Mouse (Mus musculus) limb, embryonic 15.5 days (tissue): Measurements from ENCODE around the gene Pxmp2. TPM values are rescaled to one million over a fixed set of nuclear protein-coding genes. Genes with fewer than 3 reads are reported as not detected.
A peak's percentile ranks its signal among the peaks of the same experiment; 100 is the strongest.

ENCODE experiments used
- ATAC-seq: fragments of 200-750 bp; cut with Nextera tagmentation; 2 replicates; pipeline ENCODE4 v1.8.0; 2017; ENCODE audit warnings: low read depth, moderate TSS enrichment; ENCODE audit not compliant: insufficient number of reproducible peaks, low FRiP score, low TSS enrichment
- H3K27ac ChIP-seq: fragments of 300-500 bp; sonication (generic); 2 replicates; pipeline ENCODE4 v1.5.1; 2015; ENCODE audit warnings: moderate library complexity, mild to moderate bottlenecking, inconsistent platforms
- H3K27me3 ChIP-seq: fragments of 300-500 bp; sonication (generic); 2 replicates; pipeline ENCODE4 v1.6.1; 2015; ENCODE audit warnings: inconsistent platforms
- H3K36me3 ChIP-seq: fragments of 300-500 bp; sonication (generic); 2 replicates; pipeline ENCODE4 v1.6.1; 2015; ENCODE audit warnings: inconsistent platforms
- H3K4me1 ChIP-seq: fragments of 300-500 bp; sonication (generic); 2 replicates; pipeline ENCODE4 v1.6.1; 2015; ENCODE audit warnings: inconsistent platforms
- H3K4me2 ChIP-seq: fragments of 300-500 bp; sonication (generic); 2 replicates; pipeline ENCODE4 v1.6.1; 2015; ENCODE audit warnings: mild to moderate bottlenecking, inconsistent platforms
- H3K4me3 ChIP-seq: fragments of 300-500 bp; sonication (generic); 2 replicates; pipeline ENCODE4 v1.5.1; 2015; ENCODE audit warnings: mild to moderate bottlenecking, inconsistent platforms
- H3K9ac ChIP-seq: fragments of 300-500 bp; sonication (generic); 2 replicates; pipeline ENCODE4 v1.6.1; 2015; ENCODE audit warnings: inconsistent platforms
- H3K9me3 ChIP-seq: fragments of 300-500 bp; sonication (generic); 2 replicates; pipeline ENCODE4 v1.6.1; 2016; ENCODE audit warnings: inconsistent platforms
- WGBS: fragments of 180-500 bp; shearing (Covaris S2); methylation state at CpG from one replicate; pipeline ENCODE4 v1.1.7; 2015; 5-methylcytosine and 5-hydroxymethylcytosine counted together
- polyA plus RNA-seq: library from polyadenylated mRNA; unstranded; fragments of >200 nt; fragmentation: Nextera tagmentation; extraction: Ambion mirVana; gene quantifications from 2 replicates; pipeline ENCODE4 v1.2.1, GENCODE M21; 2015

Gene Pxmp2
- polyA plus RNA-seq, result 5.2 and 6.4 TPM in 2 replicates

DNA sequence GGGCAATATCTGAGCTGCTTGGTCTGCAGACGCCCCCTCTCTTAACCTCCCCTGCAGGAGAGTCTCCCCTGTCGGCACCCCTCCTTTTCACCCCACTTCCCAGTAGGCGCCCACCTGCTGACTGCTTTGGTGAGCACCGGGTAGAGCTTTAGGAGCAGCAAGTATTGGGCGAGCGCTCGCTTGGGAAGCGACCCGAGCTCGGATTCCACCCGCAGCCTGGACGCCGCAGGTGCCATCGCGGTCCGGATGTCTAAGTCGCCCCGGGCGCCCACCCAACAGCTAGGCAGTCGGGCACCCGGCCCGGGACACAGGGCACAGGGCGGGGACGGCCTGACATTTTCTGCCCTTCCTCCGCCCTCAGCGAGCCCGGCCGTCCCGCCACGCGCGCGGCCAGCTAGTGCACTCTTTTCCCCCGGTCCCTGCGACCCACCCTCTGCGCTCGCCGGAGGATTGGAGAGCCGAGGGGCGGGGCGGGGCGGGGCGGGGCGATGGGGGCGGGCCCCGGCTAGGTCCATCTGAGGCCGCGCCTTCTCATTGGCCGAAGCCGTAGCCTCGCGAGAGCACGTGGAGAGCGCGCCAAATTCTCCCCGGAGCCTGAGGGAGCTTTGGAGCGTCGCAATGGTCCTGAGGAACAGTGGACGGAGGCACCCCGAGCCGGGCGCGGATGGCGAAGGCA lies at the start of gene Pxmp2, which contains the start of gene Pole:
Pxmp2 (minus strand) TSS at position 417 of the 676 bp plus-strand sequence.
Pole (plus strand) TSS at position 537 of the 676 bp plus-strand sequence.
- peak within 1 kb of the TSS; percentile 88 for H3K4me3 ChIP-seq
- under 1% methylated on average over 63 of the region's 64 CpGs for WGBS
- peak; percentile 98 for ATAC-seq
- no peaks in the 10 kb centered on the region for H3K9me3 ChIP-seq
- H3K27ac ChIP-seq, result peak within 1 kb of the TSS; percentile 77
- H3K9ac ChIP-seq, result peak within 1 kb of the TSS; percentile 88
- peaks cover 15% of the 10 kb centered on the region for H3K4me1 ChIP-seq
- peaks cover 17% of the 10 kb centered on the region for H3K27me3 ChIP-seq
- H3K4me2 ChIP-seq, result peak within 1 kb of the TSS; percentile 93
- H3K36me3 ChIP-seq, result peaks cover 13% of the 10 kb centered on the region

DNA sequence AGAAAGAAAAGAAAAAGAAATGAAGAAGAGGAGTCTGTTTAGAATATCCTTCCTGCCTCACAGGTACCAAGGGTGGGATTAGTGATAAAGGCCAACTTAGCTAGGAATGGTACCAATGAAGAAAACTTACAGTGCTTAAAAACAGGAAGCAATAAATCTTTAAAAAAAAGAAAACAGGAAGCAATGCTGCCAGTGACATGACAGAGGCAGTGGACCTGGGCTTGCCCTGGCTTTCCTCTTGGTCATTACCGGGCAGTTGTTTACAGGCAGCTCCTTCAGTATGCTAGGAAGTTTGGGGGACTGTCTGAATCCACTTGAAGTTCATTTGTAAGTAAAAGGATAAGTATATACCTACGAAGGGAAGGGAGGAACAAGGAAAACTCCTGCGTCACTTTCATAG lies 44.5 kb upstream of the Pxmp2 start:
- Histone ChIP-seq H3K4me2 (no peak overlapping the region), H3K4me1 (no peaks in the 10 kb centered on the region), H3K9me3 (no peaks in the 10 kb centered on the region), H3K27me3 (no peaks in the 10 kb centered on the region), H3K36me3 (peaks cover 72% of the 10 kb centered on the region), H3K27ac (no peak overlapping the region), H3K4me3 (no peak overlapping the region), H3K9ac (no peak overlapping the region)
- WGBS, result 65% methylated on average over 3 of the region's 3 CpGs
- no peak for ATAC-seq

- no peak for ATAC-seq
- no peak overlapping the region for H3K4me2 ChIP-seq
- H3K9me3 ChIP-seq, result no peaks in the 10 kb centered on the region
- H3K36me3 ChIP-seq, result peaks cover 49% of the 10 kb centered on the region
- no peaks in the 10 kb centered on the region for H3K27me3 ChIP-seq
- no peak overlapping the region for H3K9ac ChIP-seq
- WGBS, result 91% methylated on average over 3 of the region's 3 CpGs
- no peak overlapping the region for H3K4me3 ChIP-seq
- no peak overlapping the region for H3K27ac ChIP-seq
- H3K4me1 ChIP-seq, result no peaks in the 10 kb centered on the region
These were observed 27.1 kb upstream of the Pxmp2 start for GRCm38 (mm10) chr5:110313127-110313526.

GRCm38 (mm10) chr5:110308861-110309260 lies 22.9 kb upstream of the Pxmp2 start:
- no peaks in the 10 kb centered on the region for H3K4me1 ChIP-seq
- H3K36me3 ChIP-seq, result peaks cover 75% of the 10 kb centered on the region
- H3K27ac ChIP-seq, result no peak overlapping the region
- ATAC-seq, result no peak
- no peak overlapping the region for H3K4me3 ChIP-seq
- no peak overlapping the region for H3K9ac ChIP-seq
- no peaks in the 10 kb centered on the region for H3K27me3 ChIP-seq
- 95% methylated on average over 7 of the region's 7 CpGs for WGBS
- H3K9me3 ChIP-seq, result no peaks in the 10 kb centered on the region
- H3K4me2 ChIP-seq, result no peak overlapping the region

DNA sequence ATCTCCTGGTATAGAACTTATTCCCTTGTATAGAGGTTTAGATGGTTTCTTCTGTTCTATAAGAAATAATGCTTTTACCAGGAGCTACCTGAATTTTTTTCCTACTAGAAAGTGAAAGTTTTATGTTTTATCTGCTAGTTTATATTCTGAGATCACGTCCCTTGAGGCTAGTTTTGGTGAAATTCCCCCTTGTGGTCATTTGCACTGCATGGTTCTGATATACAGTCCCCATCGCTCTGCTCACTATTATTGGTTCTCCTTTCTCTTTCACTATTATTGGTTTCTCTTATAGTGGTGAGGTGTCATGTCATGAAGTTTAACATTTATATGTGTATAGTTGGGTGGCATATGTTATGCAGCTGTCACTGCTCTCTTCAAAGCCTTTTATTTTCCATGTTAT lies 14.6 kb upstream of the Pxmp2 start:
- Histone ChIP-seq H3K9ac (no peak overlapping the region), H3K4me3 (no peak overlapping the region), H3K4me1 (no peaks in the 10 kb centered on the region), H3K36me3 (peaks cover 80% of the 10 kb centered on the region), H3K9me3 (no peaks in the 10 kb centered on the region), H3K27ac (no peak overlapping the region), H3K4me2 (no peak overlapping the region), H3K27me3 (no peaks in the 10 kb centered on the region)
- WGBS, result 85% methylated on average over 2 of the region's 2 CpGs
- no peak for ATAC-seq

GRCm38 (mm10) chr5:110296637-110297036 lies 10.7 kb upstream of the Pxmp2 start:
- no peak for ATAC-seq
- H3K4me3 ChIP-seq, result no peak overlapping the region
- no peak overlapping the region for H3K9ac ChIP-seq
- peaks cover 71% of the 10 kb centered on the region for H3K36me3 ChIP-seq
- H3K4me2 ChIP-seq, result no peak overlapping the region
- H3K4me1 ChIP-seq, result no peaks in the 10 kb centered on the region
- H3K9me3 ChIP-seq, result no peaks in the 10 kb centered on the region
- no peaks in the 10 kb centered on the region for H3K27me3 ChIP-seq
- no peak overlapping the region for H3K27ac ChIP-seq
- 100% methylated on average over 1 of the region's 1 CpGs for WGBS

DNA sequence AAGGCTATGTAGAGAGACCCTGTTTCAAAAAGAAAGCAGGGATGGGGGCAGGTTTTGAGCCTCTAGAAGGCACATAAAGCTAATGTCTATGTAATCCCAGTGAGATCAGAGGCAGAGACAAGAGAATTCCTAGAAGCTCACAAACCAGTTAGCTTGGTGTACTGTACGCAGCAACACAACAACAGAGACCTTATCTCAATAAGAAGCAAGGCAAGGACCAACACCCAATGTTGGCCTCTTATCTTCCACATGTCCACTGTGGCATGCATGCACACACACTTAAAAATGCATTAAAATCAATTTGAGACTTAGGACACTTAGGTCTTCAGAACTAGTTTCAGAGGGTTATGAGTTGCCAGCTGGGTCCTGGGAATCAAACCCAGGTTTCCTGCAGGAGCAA lies 5.7 kb upstream of the Pxmp2 start:
- Histone ChIP-seq H3K27ac (no peak overlapping the region), H3K4me3 (no peak overlapping the region), H3K27me3 (no peaks in the 10 kb centered on the region), H3K36me3 (peaks cover 56% of the 10 kb centered on the region), H3K9ac (no peak overlapping the region), H3K4me2 (no peak overlapping the region), H3K9me3 (no peaks in the 10 kb centered on the region), H3K4me1 (peaks cover 6% of the 10 kb centered on the region; the same call in 1 of the 2 replicates)
- no peak for ATAC-seq
- WGBS, result 88% methylated on average over 1 of the region's 1 CpGs

GRCm38 (mm10) chr5:110287084-110287475 lies 1.1 kb upstream of the Pxmp2 start:
- H3K4me1 ChIP-seq, result peaks cover 15% of the 10 kb centered on the region
- H3K36me3 ChIP-seq, result peaks cover 25% of the 10 kb centered on the region
- no peak overlapping the region for H3K27ac ChIP-seq
- no peaks in the 10 kb centered on the region for H3K9me3 ChIP-seq
- peak overlapping the region; percentile 93 for H3K4me2 ChIP-seq
- no peak overlapping the region for H3K9ac ChIP-seq
- ATAC-seq, result no peak
- 75% methylated on average over 2 of the region's 2 CpGs for WGBS
- peaks cover 17% of the 10 kb centered on the region for H3K27me3 ChIP-seq
- peak overlapping the region; percentile 88 for H3K4me3 ChIP-seq

DNA sequence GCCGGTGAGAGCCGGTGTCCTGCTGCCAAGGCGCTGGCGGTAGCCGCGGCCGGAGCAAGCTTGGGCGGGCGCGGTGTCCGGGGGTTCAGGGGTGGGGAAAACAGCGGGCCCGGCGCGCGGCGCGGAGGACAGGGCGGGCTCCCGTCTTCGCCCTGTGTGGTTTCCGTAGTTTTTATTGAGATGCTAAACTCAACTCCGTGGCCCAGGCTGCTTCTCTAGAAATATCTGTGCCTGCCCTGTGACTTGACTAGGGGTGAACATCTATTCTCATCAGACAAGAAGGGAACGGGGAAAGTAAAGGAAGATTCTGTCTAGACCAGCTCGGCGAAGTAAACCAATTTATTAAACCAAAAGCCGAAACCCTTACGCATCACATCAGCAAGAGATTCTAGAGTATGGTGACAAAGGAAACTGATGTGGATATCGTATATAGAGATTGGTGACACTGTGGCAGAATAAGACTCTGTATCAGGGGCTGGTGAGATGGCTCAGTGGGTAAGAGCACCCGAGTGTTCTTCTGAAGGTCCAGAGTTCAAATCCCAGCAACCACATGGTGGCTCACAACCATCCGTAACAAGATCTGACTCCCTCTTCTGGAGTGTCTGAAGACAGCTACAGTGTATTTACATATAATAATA lies 579 bp upstream of the Pxmp2 start:
- H3K4me3 ChIP-seq, result peak overlapping the region; percentile 88
- 2% methylated on average over 30 of the region's 31 CpGs for WGBS
- H3K27me3 ChIP-seq, result peaks cover 17% of the 10 kb centered on the region
- peaks cover 20% of the 10 kb centered on the region for H3K36me3 ChIP-seq
- peak; percentile 60; the same call in 1 of the 2 replicates for ATAC-seq
- no peaks in the 10 kb centered on the region for H3K9me3 ChIP-seq
- peak overlapping the region; percentile 77 for H3K27ac ChIP-seq
- H3K4me1 ChIP-seq, result peaks cover 15% of the 10 kb centered on the region
- peak overlapping the region; percentile 93 for H3K4me2 ChIP-seq
- H3K9ac ChIP-seq, result peak overlapping the region; percentile 88

- ATAC-seq, result no peak
- H3K4me3 ChIP-seq, result peak overlapping the region; percentile 88
- peaks cover 11% of the 10 kb centered on the region for H3K36me3 ChIP-seq
- no peak overlapping the region for H3K9ac ChIP-seq
- H3K4me1 ChIP-seq, result peaks cover 15% of the 10 kb centered on the region
- H3K4me2 ChIP-seq, result peak overlapping the region; percentile 93
- 5% methylated on average over 15 of the region's 15 CpGs for WGBS
- no peaks in the 10 kb centered on the region for H3K9me3 ChIP-seq
- H3K27me3 ChIP-seq, result peaks cover 17% of the 10 kb centered on the region
- H3K27ac ChIP-seq, result no peak overlapping the region
These were observed 830 bp downstream of the Pxmp2 start for GRCm38 (mm10) chr5:110285156-110285555.

DNA sequence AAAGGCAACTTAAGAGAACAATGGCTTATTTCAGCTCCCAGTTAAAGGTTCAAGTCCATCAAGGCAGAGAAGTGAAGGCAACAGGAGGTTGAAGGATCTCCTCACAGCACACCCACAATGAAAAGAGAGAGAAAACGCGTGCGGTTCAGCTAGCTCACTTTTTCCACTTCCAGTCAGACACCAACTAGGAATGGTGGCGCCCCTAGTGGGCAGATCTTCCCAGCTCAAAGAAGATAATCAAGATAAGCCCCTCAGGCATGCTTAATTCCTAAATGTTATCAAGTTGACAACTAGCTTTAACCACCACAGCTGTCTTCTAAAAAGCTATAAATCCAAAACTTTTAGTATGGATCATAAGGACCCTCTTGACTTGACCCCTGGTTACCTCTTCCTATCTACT lies 1.4 kb downstream of the Pxmp2 start:
- Histone ChIP-seq H3K9me3 (no peaks in the 10 kb centered on the region), H3K9ac (no peak overlapping the region), H3K27ac (no peak overlapping the region), H3K27me3 (peaks cover 17% of the 10 kb centered on the region), H3K4me2 (0 out of 2 replicates have a peak overlapping the region, but pooled peaks have one; percentile 93), H3K4me1 (peaks cover 15% of the 10 kb centered on the region), H3K4me3 (no peak overlapping the region), H3K36me3 (peaks cover 5% of the 10 kb centered on the region)
- 13% methylated on average over 4 of the region's 4 CpGs for WGBS
- no peak for ATAC-seq

GRCm38 (mm10) chr5:110281984-110282383 lies 4.0 kb downstream of the Pxmp2 start:
- H3K4me1 ChIP-seq, result peaks cover 8% of the 10 kb centered on the region
- no peak overlapping the region for H3K4me3 ChIP-seq
- WGBS, result 77% methylated on average over 2 of the region's 2 CpGs
- H3K9me3 ChIP-seq, result no peaks in the 10 kb centered on the region
- peaks cover 17% of the 10 kb centered on the region for H3K27me3 ChIP-seq
- H3K27ac ChIP-seq, result no peak overlapping the region
- no peak for ATAC-seq
- H3K9ac ChIP-seq, result no peak overlapping the region
- no peaks in the 10 kb centered on the region for H3K36me3 ChIP-seq
- H3K4me2 ChIP-seq, result no peak overlapping the region
